Mouse (Mus musculus): ENCODE measurements around the gene Slc6a12.
"Not testable (repeated sequence)": the region's sequence is repeated elsewhere in the genome, so short reads cannot be mapped to it uniquely, and the experiment has no call there.

DNA sequence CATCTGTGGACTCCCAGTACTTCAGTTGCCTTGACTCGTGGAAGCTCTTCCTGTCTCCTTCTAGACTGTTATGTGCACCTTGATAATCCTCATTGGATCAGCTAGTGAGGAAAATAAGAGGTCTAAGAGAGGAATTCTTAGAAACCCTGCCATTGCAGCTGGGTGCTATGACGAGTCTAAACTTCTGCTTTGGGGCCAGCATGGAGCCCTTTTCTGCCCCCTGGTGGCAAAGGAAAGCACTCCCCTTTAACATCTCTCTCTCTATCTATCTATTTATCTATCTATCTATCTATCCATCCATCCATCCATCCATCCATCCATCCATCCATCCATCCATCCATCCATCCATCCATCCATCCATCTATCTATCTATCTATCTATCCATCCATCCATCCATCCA, 23.7 kb downstream of the Slc6a12 start:
- TF ChIP-seq EP300 (optimal IDR thresholded peaks at IDR 0.05): not testable (repeated sequence)
- peak; percentile 74 for TF ChIP-seq CTCF (IDR thresholded peaks at IDR 0.05; ENCODE audit: low read depth)
